Mouse (Mus musculus) intestine, embryonic 16.5 days (tissue): ENCODE measurements around the gene Plch2. TPM values are rescaled to one million over a fixed set of nuclear protein-coding genes. Genes with fewer than 3 reads are reported as not detected.
A peak's percentile ranks its signal among the peaks of the same experiment; 100 is the strongest.

Experiments
- ATAC-seq: fragments of 200-750 bp; cut with Nextera tagmentation; 2 replicates; pipeline ENCODE4 v1.8.0; 2017; ENCODE audit warnings: moderate TSS enrichment, moderate library complexity
- H3K27ac ChIP-seq: fragments of 300-500 bp; sonication (generic); 2 replicates; pipeline ENCODE4 v1.5.1; 2014; ENCODE audit warnings: mild to moderate bottlenecking, low read length
- H3K27me3 ChIP-seq: fragments of 300-500 bp; sonication (generic); replicated peaks from 2 replicates; pipeline ENCODE4 v1.6.1; 2014; ENCODE audit warnings: low read length, control low read depth, mixed read lengths; ENCODE audit not compliant: control insufficient read depth, insufficient read depth
- H3K36me3 ChIP-seq: fragments of 300-500 bp; sonication (generic); 2 replicates; pipeline ENCODE4 v1.6.1; 2014; ENCODE audit warnings: low read length, control low read depth; ENCODE audit not compliant: control insufficient read depth, insufficient read depth
- H3K4me1 ChIP-seq: fragments of 300-500 bp; sonication (generic); 2 replicates; pipeline ENCODE4 v1.6.1; 2014; ENCODE audit warnings: low read length, control low read depth, mixed read lengths; ENCODE audit not compliant: control insufficient read depth, insufficient read depth
- H3K4me2 ChIP-seq: fragments of 300-500 bp; sonication (generic); 2 replicates; pipeline ENCODE4 v1.6.1; 2014; ENCODE audit warnings: low read depth, low read length, control low read depth
- H3K4me3 ChIP-seq: fragments of 300-500 bp; sonication (generic); 2 replicates; pipeline ENCODE4 v1.5.1; 2014; ENCODE audit warnings: mild to moderate bottlenecking, low read length
- H3K9ac ChIP-seq: fragments of 300-500 bp; sonication (generic); 2 replicates; pipeline ENCODE4 v1.6.1; 2014; ENCODE audit warnings: low read depth, low read length
- H3K9me3 ChIP-seq: fragments of 300-500 bp; sonication (generic); 2 replicates; pipeline ENCODE4 v1.6.1; 2016; ENCODE audit warnings: low read length, control low read depth; ENCODE audit not compliant: control insufficient read depth
- WGBS: fragments of 180-500 bp; shearing (Covaris S2); extraction: QIAGEN DNeasy Blood & Tissue Kit; methylation state at CpG from one replicate; pipeline ENCODE4 v1.1.7; 2014; 5-methylcytosine and 5-hydroxymethylcytosine counted together
- polyA plus RNA-seq: library from polyadenylated mRNA; unstranded; fragments of >200 nt; fragmentation: Nextera tagmentation; extraction: Ambion mirVana; gene quantifications from 2 replicates; pipeline ENCODE4 v1.2.1, GENCODE M21; 2015

The Plch2 gene
- polyA plus RNA-seq, 1 experiment from 2014 or later: 19.8 TPM

- no peak for ATAC-seq
- Histone ChIP-seq H3K9me3 (no peaks in the 10 kb centered on the region), H3K27me3 (no peaks in the 10 kb centered on the region), H3K36me3 (no peaks in the 10 kb centered on the region), H3K9ac (no peak overlapping the region), H3K4me3 (no peak overlapping the region), H3K27ac (no peak overlapping the region), H3K4me1 (no peaks in the 10 kb centered on the region), H3K4me2 (no peak overlapping the region)
- 39% methylated on average over 7 of the region's 7 CpGs for WGBS
These were observed 22.4 kb downstream of the Plch2 start for GRCm38 (mm10) chr4:155034202-155034601.

- no peak overlapping the region for H3K4me2 ChIP-seq
- no peak for ATAC-seq
- no peak overlapping the region for H3K9ac ChIP-seq
- no peaks in the 10 kb centered on the region for H3K4me1 ChIP-seq
- no peak overlapping the region for H3K27ac ChIP-seq
- WGBS: 41% methylated on average over 6 of the region's 6 CpGs
- no peaks in the 10 kb centered on the region for H3K36me3 ChIP-seq
- H3K9me3 ChIP-seq: no peaks in the 10 kb centered on the region
- no peaks in the 10 kb centered on the region for H3K27me3 ChIP-seq
- H3K4me3 ChIP-seq: no peak overlapping the region
These were observed 23.5 kb downstream of the Plch2 start for GRCm38 (mm10) chr4:155033115-155033514.

- H3K9me3 ChIP-seq: no peaks in the 10 kb centered on the region
- H3K36me3 ChIP-seq: no peaks in the 10 kb centered on the region
- WGBS: 79% methylated on average over 11 of the region's 11 CpGs
- no peak overlapping the region for H3K27ac ChIP-seq
- no peaks in the 10 kb centered on the region for H3K27me3 ChIP-seq
- ATAC-seq: no peak
- H3K4me2 ChIP-seq: no peak overlapping the region
- H3K4me1 ChIP-seq: peaks cover 5% of the 10 kb centered on the region
- H3K9ac ChIP-seq: no peak overlapping the region
- no peak overlapping the region for H3K4me3 ChIP-seq
These were observed 32.2 kb downstream of the Plch2 start for GRCm38 (mm10) chr4:155024170-155025010.

GRCm38 (mm10) chr4:155022228-155022855, 34.2 kb downstream of the Plch2 start:
- 69% methylated on average over 7 of the region's 7 CpGs for WGBS
- Histone ChIP-seq H3K4me1 (peaks cover 12% of the 10 kb centered on the region), H3K4me2 (no peak overlapping the region), H3K9ac (no peak overlapping the region), H3K36me3 (no peaks in the 10 kb centered on the region), H3K27me3 (no peaks in the 10 kb centered on the region), H3K9me3 (no peaks in the 10 kb centered on the region), H3K4me3 (no peak overlapping the region), H3K27ac (no peak overlapping the region)
- ATAC-seq: no peak

- Histone ChIP-seq H3K4me2 (no peak overlapping the region), H3K9me3 (no peaks in the 10 kb centered on the region), H3K27ac (no peak overlapping the region), H3K9ac (no peak overlapping the region), H3K4me1 (peaks cover 12% of the 10 kb centered on the region), H3K27me3 (no peaks in the 10 kb centered on the region), H3K4me3 (no peak overlapping the region), H3K36me3 (no peaks in the 10 kb centered on the region)
- ATAC-seq: no peak
- WGBS: 60% methylated on average over 9 of the region's 9 CpGs
These were observed 35.8 kb downstream of the Plch2 start for GRCm38 (mm10) chr4:155020813-155021212.

- Histone ChIP-seq H3K4me2 (no peak overlapping the region), H3K27me3 (no peaks in the 10 kb centered on the region), H3K9me3 (no peaks in the 10 kb centered on the region), H3K27ac (no peak overlapping the region), H3K4me1 (peaks cover 12% of the 10 kb centered on the region), H3K9ac (no peak overlapping the region), H3K4me3 (no peak overlapping the region), H3K36me3 (no peaks in the 10 kb centered on the region)
- WGBS: 61% methylated on average over 1 of the region's 1 CpGs
- ATAC-seq: peak; percentile 31; the same call in 1 of the 2 replicates
These were observed 36.4 kb downstream of the Plch2 start for GRCm38 (mm10) chr4:155020141-155020540.

- Histone ChIP-seq H3K9me3 (no peaks in the 10 kb centered on the region), H3K36me3 (no peaks in the 10 kb centered on the region), H3K4me2 (peak overlapping the region; percentile 35), H3K27me3 (no peaks in the 10 kb centered on the region), H3K4me3 (no peak overlapping the region), H3K27ac (no peak overlapping the region), H3K4me1 (peaks cover 12% of the 10 kb centered on the region), H3K9ac (no peak overlapping the region)
- under 1% methylated on average over 10 of the region's 10 CpGs for WGBS
- ATAC-seq: peak; percentile 83
These were observed 37.2 kb downstream of the Plch2 start for GRCm38 (mm10) chr4:155019336-155019847.

GRCm38 (mm10) chr4:155018601-155019335, 37.8 kb downstream of the Plch2 start:
- 11% methylated on average over 15 of the region's 15 CpGs for WGBS
- peaks cover 12% of the 10 kb centered on the region for H3K4me1 ChIP-seq
- no peaks in the 10 kb centered on the region for H3K36me3 ChIP-seq
- no peak overlapping the region for H3K9ac ChIP-seq
- no peak overlapping the region for H3K4me3 ChIP-seq
- no peak overlapping the region for H3K27ac ChIP-seq
- peak overlapping the region; percentile 35 for H3K4me2 ChIP-seq
- peak; percentile 36 for ATAC-seq
- H3K27me3 ChIP-seq: no peaks in the 10 kb centered on the region
- H3K9me3 ChIP-seq: no peaks in the 10 kb centered on the region

- H3K9ac ChIP-seq: no peak overlapping the region
- no peaks in the 10 kb centered on the region for H3K27me3 ChIP-seq
- peaks cover 12% of the 10 kb centered on the region for H3K4me1 ChIP-seq
- WGBS: 66% methylated on average over 8 of the region's 8 CpGs
- no peak overlapping the region for H3K4me3 ChIP-seq
- no peaks in the 10 kb centered on the region for H3K9me3 ChIP-seq
- no peak overlapping the region for H3K27ac ChIP-seq
- ATAC-seq: no peak
- H3K4me2 ChIP-seq: no peak overlapping the region
- H3K36me3 ChIP-seq: no peaks in the 10 kb centered on the region
These were observed 38.5 kb downstream of the Plch2 start for GRCm38 (mm10) chr4:155018066-155018465.
